Mouse (Mus musculus): Measurements from ENCODE around the gene Dusp13.

- no peak for TF ChIP-seq CTCF (IDR thresholded peaks at IDR 0.05; ENCODE audit: low read depth, low read length)
- no peak for TF ChIP-seq POLR2A (IDR thresholded peaks at IDR 0.05; ENCODE audit: borderline replicate concordance, low read depth, low read length)
Observed at GRCm38 (mm10) chr14:21695020-21695419, 56.0 kb downstream of the Dusp13 start.
